Mouse (Mus musculus) heart, embryonic 15.5 days (tissue): Measurements from ENCODE around the gene Tsku. TPM values are rescaled to one million over a fixed set of nuclear protein-coding genes. Genes with fewer than 3 reads are reported as not detected.

Experiments used
- ATAC-seq: fragments of 200-750 bp; cut with Nextera tagmentation; replicated peaks from 2 replicates; pipeline ENCODE4 v1.8.0; 2017; ENCODE audit warnings: low read depth, moderate TSS enrichment; ENCODE audit not compliant: insufficient number of reproducible peaks, insufficient read depth, low FRiP score
- H3K27ac ChIP-seq: fragments of 300-500 bp; sonication (generic); 2 replicates; pipeline ENCODE4 v1.5.1; 2015; ENCODE audit warnings: mild to moderate bottlenecking, inconsistent platforms
- H3K27me3 ChIP-seq: fragments of 300-500 bp; sonication (generic); 2 replicates; pipeline ENCODE4 v1.6.1; 2015; ENCODE audit warnings: inconsistent platforms
- H3K36me3 ChIP-seq: fragments of 300-500 bp; sonication (generic); 2 replicates; pipeline ENCODE4 v1.6.1; 2015; ENCODE audit warnings: mild to moderate bottlenecking, inconsistent platforms
- H3K4me1 ChIP-seq: fragments of 300-500 bp; sonication (generic); replicated peaks from 2 replicates; pipeline ENCODE4 v1.6.1; 2015; ENCODE audit warnings: inconsistent platforms
- H3K4me2 ChIP-seq: fragments of 300-500 bp; sonication (generic); 2 replicates; pipeline ENCODE4 v1.6.1; 2015; ENCODE audit warnings: inconsistent platforms, mild to moderate bottlenecking, moderate library complexity
- H3K4me3 ChIP-seq: fragments of 300-500 bp; sonication (generic); 2 replicates; pipeline ENCODE4 v1.5.1; 2015; ENCODE audit warnings: mild to moderate bottlenecking, inconsistent platforms
- H3K9ac ChIP-seq: fragments of 300-500 bp; sonication (generic); 2 replicates; pipeline ENCODE4 v1.6.1; 2015; ENCODE audit warnings: mild to moderate bottlenecking, inconsistent platforms
- H3K9me3 ChIP-seq: fragments of 300-500 bp; sonication (generic); replicated peaks from 2 replicates; pipeline ENCODE4 v1.6.1; 2016; ENCODE audit warnings: inconsistent platforms
- WGBS: fragments of 180-500 bp; shearing (Covaris S2); methylation state at CpG from one replicate; pipeline ENCODE4 v1.1.7; 2015; ENCODE audit warnings: mixed read lengths; 5-methylcytosine and 5-hydroxymethylcytosine counted together
- polyA plus RNA-seq: library from polyadenylated mRNA; unstranded; fragments of >200 nt; fragmentation: Nextera tagmentation; extraction: Ambion mirVana; gene quantifications from 2 replicates; pipeline ENCODE4 v1.2.1, GENCODE M21; 2015

The Tsku gene
- 4.6 and 6.1 TPM in 2 replicates for polyA plus RNA-seq

DNA sequence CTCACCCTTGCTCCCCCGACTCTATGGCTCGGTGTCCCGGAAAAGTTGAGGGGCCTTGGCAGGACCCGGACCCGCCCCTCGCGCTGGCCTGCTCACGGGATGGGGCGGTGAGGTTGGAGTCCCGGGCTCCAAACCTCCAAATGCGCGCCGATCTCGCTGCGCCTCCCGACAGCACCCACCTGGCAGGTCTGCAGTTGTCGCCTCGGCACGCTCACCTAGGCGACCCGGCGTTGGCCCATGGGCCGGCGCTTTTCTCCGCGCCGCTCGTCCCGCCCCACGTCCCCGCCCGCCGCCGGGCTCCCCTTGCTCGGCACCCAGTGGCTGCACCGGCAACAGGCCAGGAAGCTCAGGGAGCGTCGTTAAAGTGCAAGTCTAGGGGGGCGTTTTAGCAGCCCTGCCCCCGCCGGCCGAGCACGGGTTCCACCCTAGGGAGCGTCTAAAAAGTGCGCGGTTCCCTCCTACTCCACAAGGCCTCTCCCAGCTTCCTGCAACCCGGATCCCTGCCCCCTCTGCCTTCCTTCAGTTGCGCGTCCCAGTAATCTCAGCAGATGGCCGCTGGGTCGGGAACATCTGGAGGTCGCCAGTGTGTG lies at the start of gene Tsku:
Gene Tsku, minus strand, starts transcription at position 266 of the 590 bp plus-strand sequence.
- peak; percentile 90 for ATAC-seq
- peak within 1 kb of the TSS; percentile 97 for H3K4me2 ChIP-seq
- peak within 1 kb of the TSS; percentile 75 for H3K9ac ChIP-seq
- H3K36me3 ChIP-seq = no peaks in the 10 kb centered on the region
- peaks cover 29% of the 10 kb centered on the region for H3K4me1 ChIP-seq
- peak within 1 kb of the TSS; percentile 92 for H3K4me3 ChIP-seq
- no peaks in the 10 kb centered on the region for H3K9me3 ChIP-seq
- peak within 1 kb of the TSS; percentile 86 for H3K27ac ChIP-seq
- H3K27me3 ChIP-seq = no peaks in the 10 kb centered on the region
- 0% methylated on average over 50 of the region's 52 CpGs for WGBS

DNA sequence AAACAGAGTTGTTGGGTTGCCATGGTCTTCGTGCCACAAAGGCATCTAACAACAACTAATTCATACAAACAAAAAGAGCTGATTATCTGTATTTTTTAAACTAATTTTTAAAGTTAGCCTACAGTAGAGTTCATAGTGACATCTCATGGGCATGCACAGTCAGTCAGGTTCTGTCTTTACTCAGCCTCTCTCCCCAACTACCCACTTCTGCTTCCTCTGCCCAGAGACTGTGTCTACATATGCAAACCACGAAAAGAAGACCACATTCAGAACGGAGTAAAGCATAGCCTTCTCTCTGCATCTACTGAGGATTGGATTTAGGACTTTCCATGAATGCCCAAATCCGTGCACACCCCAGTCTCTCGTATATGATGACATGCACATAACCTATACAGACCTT lies 46.5 kb upstream of the Tsku start:
- Histone ChIP-seq H3K9ac (no peak overlapping the region), H3K27ac (no peak overlapping the region), H3K4me3 (no peak overlapping the region), H3K9me3 (no peaks in the 10 kb centered on the region), H3K4me1 (no peaks in the 10 kb centered on the region), H3K27me3 (no peaks in the 10 kb centered on the region), H3K4me2 (no peak overlapping the region), H3K36me3 (no peaks in the 10 kb centered on the region)
- 71% methylated on average over 5 of the region's 5 CpGs for WGBS
- no peak for ATAC-seq

DNA sequence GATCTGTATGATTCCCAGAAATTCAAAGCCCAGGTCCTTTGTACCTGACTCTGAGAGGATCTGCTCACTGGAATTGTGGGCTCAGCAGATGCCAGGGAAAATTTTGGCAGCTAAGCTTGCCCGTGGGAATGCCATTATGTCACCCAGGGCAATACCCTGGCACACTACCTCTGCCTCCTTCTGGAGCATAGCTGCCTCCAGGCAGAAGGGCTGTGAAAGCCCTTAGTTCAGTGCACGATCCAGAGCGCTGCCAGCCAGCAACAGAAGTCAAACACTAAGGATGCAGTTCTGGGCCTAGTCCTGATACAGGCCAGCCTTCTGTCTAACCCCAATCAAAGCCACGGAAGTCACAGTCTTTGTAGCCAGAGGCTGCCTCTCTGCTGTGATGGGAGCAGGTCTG lies 42.9 kb upstream of the Tsku start:
- no peak for ATAC-seq
- H3K36me3 ChIP-seq = no peaks in the 10 kb centered on the region
- no peaks in the 10 kb centered on the region for H3K9me3 ChIP-seq
- H3K4me1 ChIP-seq = no peaks in the 10 kb centered on the region
- 79% methylated on average over 4 of the region's 4 CpGs for WGBS
- no peak overlapping the region for H3K4me3 ChIP-seq
- no peak overlapping the region for H3K9ac ChIP-seq
- H3K27me3 ChIP-seq = no peaks in the 10 kb centered on the region
- H3K27ac ChIP-seq = no peak overlapping the region
- no peak overlapping the region for H3K4me2 ChIP-seq

DNA sequence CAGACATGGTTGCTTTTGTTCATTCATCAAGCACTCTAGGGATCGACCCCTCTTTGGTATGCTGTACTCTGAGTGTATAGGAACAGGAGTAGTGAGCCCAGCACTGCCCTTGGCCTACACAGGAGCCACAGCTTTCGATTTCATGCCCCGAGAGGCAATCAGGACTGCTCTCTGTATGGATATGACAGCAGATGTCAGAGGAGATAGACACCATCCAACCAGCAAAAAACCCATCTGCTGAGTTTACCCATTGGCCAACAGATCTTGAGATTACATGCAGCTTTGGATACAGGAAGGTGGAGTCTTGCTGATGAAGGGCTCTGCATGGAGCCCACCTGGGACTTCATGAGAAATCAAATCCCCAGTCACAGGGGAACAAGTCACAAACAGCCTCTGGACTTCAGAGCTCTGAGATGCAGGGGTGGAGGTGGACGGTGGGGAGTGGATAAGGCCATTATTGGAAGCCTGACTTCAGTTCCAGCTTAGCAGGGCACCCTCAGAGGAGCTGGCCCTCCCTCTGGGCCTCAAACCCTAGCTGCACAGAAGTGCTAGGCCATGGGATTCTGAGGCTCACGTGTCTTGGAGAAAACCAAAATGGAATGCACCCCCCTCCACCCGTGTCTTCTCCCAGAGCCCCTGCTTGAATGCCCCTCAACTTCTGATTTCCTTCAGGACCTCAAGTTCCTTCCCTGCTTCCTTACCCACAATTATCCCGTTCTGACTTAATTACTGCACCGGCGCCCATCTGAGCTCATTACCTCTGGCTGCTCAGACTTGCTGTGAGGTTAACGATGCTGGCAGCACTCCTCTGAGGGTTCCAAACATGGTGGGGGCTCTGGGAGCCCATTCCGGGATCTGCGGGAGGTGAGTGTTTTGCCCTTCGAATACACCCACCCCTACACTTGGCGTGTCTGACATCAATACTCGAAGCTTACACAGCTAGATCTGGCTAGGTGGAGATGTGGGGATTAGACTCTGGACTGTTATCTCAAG lies 41.8 kb upstream of the Tsku start:
- no peak overlapping the region for H3K27ac ChIP-seq
- H3K9ac ChIP-seq = no peak overlapping the region
- no peaks in the 10 kb centered on the region for H3K27me3 ChIP-seq
- no peak overlapping the region for H3K4me3 ChIP-seq
- no peak for ATAC-seq
- H3K4me2 ChIP-seq = no peak overlapping the region
- 67% methylated on average over 15 of the region's 15 CpGs for WGBS
- no peaks in the 10 kb centered on the region for H3K36me3 ChIP-seq
- no peaks in the 10 kb centered on the region for H3K9me3 ChIP-seq
- no peaks in the 10 kb centered on the region for H3K4me1 ChIP-seq

DNA sequence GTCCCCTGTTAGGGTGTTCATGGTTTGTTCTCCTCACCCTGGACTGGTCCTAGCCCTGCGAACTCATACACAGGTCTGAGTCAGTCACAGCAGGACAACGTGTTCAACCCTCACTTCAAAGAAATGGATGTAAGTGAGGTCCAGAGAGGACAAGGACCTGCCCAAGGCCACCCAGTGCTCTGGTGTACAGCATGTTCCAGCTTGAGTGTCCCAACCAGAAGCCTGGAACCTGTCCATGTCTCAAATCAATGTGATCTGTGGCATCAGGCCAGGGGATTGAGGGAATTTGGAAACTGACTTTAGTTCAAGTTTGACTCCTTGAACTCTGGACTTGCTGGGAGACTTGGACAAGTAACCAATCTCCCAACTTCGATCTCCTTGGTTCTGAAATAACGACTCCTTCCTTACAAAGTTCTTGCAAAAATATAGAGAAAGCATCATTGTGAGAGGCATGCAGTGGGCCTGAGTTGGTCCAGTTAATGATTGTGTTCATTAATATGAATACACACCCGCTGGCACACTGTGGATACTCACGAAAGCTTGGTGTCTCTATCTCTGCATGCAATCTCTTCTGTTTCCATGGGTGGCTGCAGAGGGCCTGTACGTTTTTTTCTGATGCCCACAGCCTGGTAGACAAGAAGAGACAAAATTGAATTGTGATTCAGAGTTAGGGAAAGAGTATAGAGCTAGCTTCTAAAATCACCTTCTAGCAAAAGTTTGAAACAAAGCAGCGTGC lies 31.5 kb upstream of the Tsku start:
- peaks cover 14% of the 10 kb centered on the region for H3K4me1 ChIP-seq
- H3K36me3 ChIP-seq = no peaks in the 10 kb centered on the region
- ATAC-seq = no peak
- 81% methylated on average over 8 of the region's 8 CpGs for WGBS
- H3K4me3 ChIP-seq = no peak overlapping the region
- no peak overlapping the region for H3K27ac ChIP-seq
- H3K4me2 ChIP-seq = no peak overlapping the region
- H3K9me3 ChIP-seq = no peaks in the 10 kb centered on the region
- H3K9ac ChIP-seq = no peak overlapping the region
- no peaks in the 10 kb centered on the region for H3K27me3 ChIP-seq

DNA sequence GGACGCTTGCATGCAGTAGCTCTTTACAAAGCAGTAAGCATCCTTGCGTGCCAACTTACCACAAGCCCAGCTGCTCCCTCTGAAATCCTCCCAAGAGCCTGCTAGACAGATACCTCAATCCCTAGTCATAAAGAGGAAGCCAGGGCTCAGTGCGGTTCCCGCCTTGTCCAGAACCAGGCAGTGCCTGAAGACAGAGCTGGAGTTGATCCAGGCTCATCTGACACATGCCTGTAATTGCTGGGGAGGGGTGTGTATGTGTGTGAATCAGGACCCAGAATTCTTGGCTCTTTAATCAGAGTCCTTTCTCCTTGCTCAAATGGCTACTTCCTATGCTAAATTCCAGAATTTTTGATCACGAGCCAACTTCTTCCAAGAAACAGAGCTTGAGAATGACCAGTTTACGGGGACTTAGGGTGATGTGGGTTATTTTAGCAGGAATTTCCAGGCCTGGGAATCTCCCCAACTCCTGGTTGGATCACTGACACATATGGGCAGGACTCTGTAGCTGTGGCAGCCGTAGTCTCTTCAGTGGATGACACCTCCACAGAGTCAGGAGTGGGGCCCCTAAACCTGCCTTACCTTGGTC lies 30.3 kb upstream of the Tsku start:
- Histone ChIP-seq H3K4me1 (peaks cover 14% of the 10 kb centered on the region), H3K27me3 (no peaks in the 10 kb centered on the region), H3K9me3 (no peaks in the 10 kb centered on the region), H3K4me2 (no peak overlapping the region), H3K4me3 (no peak overlapping the region), H3K9ac (no peak overlapping the region), H3K36me3 (no peaks in the 10 kb centered on the region), H3K27ac (no peak overlapping the region)
- 55% methylated on average over 7 of the region's 7 CpGs for WGBS
- no peak; the same call in 1 of the 2 replicates for ATAC-seq

DNA sequence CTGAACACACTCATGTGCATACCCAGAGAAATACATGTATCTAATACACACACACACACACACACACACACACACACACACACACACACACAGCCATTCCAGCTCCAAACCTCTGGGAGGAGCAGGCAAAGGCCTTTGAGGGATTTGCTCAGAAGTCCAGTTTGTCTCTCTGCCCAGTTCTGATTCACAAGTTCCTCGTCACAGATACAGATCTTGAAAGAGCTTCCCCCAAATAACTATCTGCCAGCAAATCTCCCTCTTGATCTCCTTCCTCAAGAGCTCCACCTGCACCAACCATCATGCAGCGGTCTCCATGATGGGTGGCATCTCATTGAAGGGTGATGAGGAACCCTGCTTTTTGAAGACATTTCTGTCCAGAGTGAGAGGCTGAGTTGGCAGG lies 29.4 kb upstream of the Tsku start:
- Histone ChIP-seq H3K4me3 (no peak overlapping the region), H3K27me3 (no peaks in the 10 kb centered on the region), H3K4me2 (no peak overlapping the region), H3K36me3 (no peaks in the 10 kb centered on the region), H3K9me3 (no peaks in the 10 kb centered on the region), H3K4me1 (peaks cover 14% of the 10 kb centered on the region), H3K9ac (no peak overlapping the region), H3K27ac (no peak overlapping the region)
- 73% methylated on average over 2 of the region's 2 CpGs for whole genome bisulfite sequencing
- ATAC-seq = no peak

DNA sequence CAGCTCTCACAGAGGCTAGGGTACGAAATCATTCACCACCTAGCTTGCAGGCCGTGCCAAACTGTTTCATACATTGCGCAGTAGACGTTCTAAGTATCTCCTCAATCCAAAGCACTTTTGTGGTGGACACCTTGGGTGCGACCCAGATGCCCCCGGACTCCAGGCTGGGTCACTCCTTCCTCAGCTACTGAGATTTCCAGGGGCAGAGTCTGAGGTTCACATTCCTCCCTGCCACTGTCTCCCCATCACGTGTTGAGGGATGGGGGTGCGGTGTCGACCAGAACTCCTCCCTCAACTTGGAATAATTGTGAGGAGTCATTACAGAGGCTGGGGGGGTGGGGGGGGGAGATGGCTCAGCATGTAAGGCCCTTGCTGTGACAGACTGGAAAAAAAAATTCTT lies 28.5 kb upstream of the Tsku start:
- no peak for ATAC-seq
- no peaks in the 10 kb centered on the region for H3K9me3 ChIP-seq
- no peak overlapping the region for H3K4me2 ChIP-seq
- H3K36me3 ChIP-seq = no peaks in the 10 kb centered on the region
- no peak overlapping the region for H3K4me3 ChIP-seq
- WGBS = 82% methylated on average over 9 of the region's 9 CpGs
- no peak overlapping the region for H3K9ac ChIP-seq
- peaks cover 14% of the 10 kb centered on the region for H3K4me1 ChIP-seq
- H3K27ac ChIP-seq = no peak overlapping the region
- no peaks in the 10 kb centered on the region for H3K27me3 ChIP-seq

DNA sequence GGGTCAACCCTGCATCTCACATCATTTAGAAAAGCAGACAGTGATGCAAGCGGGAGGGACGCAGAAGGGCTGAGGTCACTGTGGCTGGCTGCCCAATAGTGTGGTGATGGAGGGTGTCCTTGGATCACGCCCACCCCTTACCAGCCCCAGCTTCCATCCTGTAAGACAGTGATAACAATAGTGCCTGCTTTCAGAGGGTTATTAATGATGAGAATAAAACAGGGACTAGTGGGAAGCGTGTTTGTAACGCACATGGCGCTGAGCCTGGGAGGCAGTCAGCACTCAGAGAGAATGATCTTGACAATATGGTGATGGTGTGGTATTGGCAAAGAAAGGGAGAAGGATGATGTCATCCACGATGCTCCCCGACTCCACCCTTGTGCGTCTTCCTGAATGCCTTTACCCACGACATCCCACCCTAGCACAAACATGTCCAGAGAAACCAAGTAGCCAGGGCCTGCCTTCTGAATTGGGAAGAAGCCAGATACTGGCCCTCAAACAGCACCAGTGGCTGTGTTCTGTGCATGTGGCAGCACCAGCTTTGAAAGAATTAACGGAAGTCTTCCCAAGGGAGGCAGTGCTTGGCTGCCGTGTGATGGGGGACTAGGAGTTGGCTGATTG lies 27.9 kb upstream of the Tsku start:
- WGBS = 72% methylated on average over 12 of the region's 12 CpGs
- Histone ChIP-seq H3K27ac (no peak overlapping the region), H3K4me3 (no peak overlapping the region), H3K27me3 (no peaks in the 10 kb centered on the region), H3K4me1 (peaks cover 17% of the 10 kb centered on the region), H3K36me3 (no peaks in the 10 kb centered on the region), H3K4me2 (no peak overlapping the region), H3K9me3 (no peaks in the 10 kb centered on the region), H3K9ac (no peak overlapping the region)
- no peak for ATAC-seq

DNA sequence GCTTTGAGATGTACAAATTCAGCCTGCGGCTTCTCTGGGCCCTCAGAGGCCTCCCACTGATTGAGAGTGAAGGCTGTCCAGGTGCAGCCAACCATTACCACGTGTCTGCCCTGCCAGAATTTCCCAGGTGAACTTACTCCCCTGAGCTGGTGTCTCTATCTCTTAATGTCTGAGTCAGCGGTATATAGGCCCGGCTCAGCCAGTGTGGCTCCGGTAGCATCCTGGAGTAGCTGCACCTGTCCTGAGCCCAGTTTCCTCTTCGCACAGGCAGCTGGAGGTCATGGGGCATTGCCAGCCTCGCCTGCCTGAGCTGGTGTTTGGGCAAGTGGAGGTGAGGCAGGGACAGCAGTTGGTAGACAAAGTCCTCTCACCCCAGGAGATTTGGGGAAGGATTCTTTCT lies 26.1 kb upstream of the Tsku start:
- ATAC-seq = no peak
- Histone ChIP-seq H3K4me1 (peaks cover 33% of the 10 kb centered on the region), H3K9me3 (no peaks in the 10 kb centered on the region), H3K27me3 (no peaks in the 10 kb centered on the region), H3K4me2 (no peak overlapping the region), H3K27ac (no peak overlapping the region), H3K36me3 (no peaks in the 10 kb centered on the region), H3K9ac (no peak overlapping the region), H3K4me3 (no peak overlapping the region)
- 78% methylated on average over 7 of the region's 7 CpGs for WGBS

DNA sequence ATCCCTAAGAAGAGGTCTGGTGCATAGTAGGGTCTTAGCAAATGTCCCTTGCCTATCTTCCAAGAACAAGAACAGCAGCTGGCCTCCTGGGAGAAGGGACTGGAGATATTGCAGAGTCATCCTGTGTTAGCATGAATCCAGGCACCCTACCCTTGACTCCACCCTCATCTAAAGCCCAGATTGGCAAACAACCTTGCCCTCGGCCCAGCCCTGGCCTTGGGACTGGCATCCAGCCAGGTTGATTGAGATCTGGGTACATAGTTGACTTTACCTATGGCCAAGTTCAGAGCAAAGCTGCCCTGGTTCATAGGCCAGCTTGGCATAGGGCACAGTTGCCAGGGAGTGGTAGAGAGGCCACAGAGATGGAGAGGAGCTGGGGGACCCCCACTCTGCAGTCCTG lies 24.0 kb upstream of the Tsku start:
- H3K9me3 ChIP-seq = no peaks in the 10 kb centered on the region
- H3K4me3 ChIP-seq = no peak overlapping the region
- ATAC-seq = no peak
- H3K4me2 ChIP-seq = no peak overlapping the region
- H3K4me1 ChIP-seq = peaks cover 23% of the 10 kb centered on the region
- no peaks in the 10 kb centered on the region for H3K36me3 ChIP-seq
- WGBS = 65% methylated on average over 1 of the region's 1 CpGs
- no peaks in the 10 kb centered on the region for H3K27me3 ChIP-seq
- H3K9ac ChIP-seq = no peak overlapping the region
- no peak overlapping the region for H3K27ac ChIP-seq
